Mouse (Mus musculus): ENCODE measurements around the gene Phactr3. TPM values are rescaled to one million over a fixed set of nuclear protein-coding genes. Genes with fewer than 3 reads are reported as not detected.

The Phactr3 gene
- total RNA-seq, 1 experiment: 1.1 TPM

DNA sequence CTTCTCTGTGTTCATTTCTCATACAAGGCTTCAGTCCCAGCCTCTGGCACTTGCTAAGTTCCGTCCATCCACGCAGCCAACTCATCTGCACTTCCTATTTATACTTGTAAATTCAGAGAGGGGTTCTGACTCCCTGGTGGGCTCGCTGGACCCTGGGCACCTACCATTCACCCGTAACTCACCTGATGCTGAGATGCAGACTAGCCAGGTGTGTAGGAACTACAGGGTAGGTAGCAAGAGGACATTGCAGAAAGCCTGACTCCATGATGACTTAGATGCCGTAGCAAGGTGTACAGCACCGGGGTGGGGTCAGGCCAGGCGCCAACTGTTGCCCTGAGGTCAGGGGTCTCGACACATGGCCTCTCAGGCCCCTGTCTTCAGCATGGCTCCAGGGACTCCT, 6.7 kb downstream of the Phactr3 start:
- in situ Hi-C loops (cut with MboI; ENCODE audit: low sequenced_read_pairs in 2 of 2, unreplicated experiment in 2 of 2): no loop called here
- no peak for TF ChIP-seq HCFC1 (IDR thresholded peaks at IDR 0.05; ENCODE audit: borderline replicate concordance, insufficient read depth, low read length)
- TF ChIP-seq ZNF384 (IDR thresholded peaks at IDR 0.05; ENCODE audit: low read depth, low read length): no peak
- no peak for TF ChIP-seq ZC3H11A (IDR thresholded peaks at IDR 0.05; ENCODE audit: borderline replicate concordance, low read depth, low read length)
- TF ChIP-seq MAFK (IDR thresholded peaks at IDR 0.05; ENCODE audit: insufficient read depth, low read depth, low read length): no peak
- TF ChIP-seq CHD2 (IDR thresholded peaks at IDR 0.05; ENCODE audit: low read depth, low read length): no peak
- H3K9ac ChIP-seq (ENCODE audit: insufficient read depth, low read depth, low read length, poor library complexity, severe bottlenecking): no peak overlapping the region
- no peak for DNase-seq (ENCODE audit: low read depth, low spot score)
- peaks cover 0 to 6% of the 10 kb centered on the region in 2 experiments; a peak in 2 of 4 replicates for H3K4me1 ChIP-seq (ENCODE audit: control insufficient read depth in 2 of 2, insufficient read depth in 2 of 2, low read length in 2 of 2, poor library complexity in 1 of 2)
- no peaks in the 10 kb centered on the region for H3K36me3 ChIP-seq (ENCODE audit: control insufficient read depth, insufficient read depth, low read length, poor library complexity, severe bottlenecking)
- no peak overlapping the region for H3K4me3 ChIP-seq (ENCODE audit: insufficient read depth in 1 of 2, low read depth in 1 of 2, low read length in 2 of 2, poor library complexity in 1 of 2, severe bottlenecking in 1 of 2)
- H3K9me3 ChIP-seq (ENCODE audit: control insufficient read depth, insufficient read depth, low read depth, low read length): no peaks in the 10 kb centered on the region
- H3K27ac ChIP-seq (ENCODE audit: insufficient read depth, low read depth, low read length, poor library complexity, severe bottlenecking): no peak overlapping the region

DNA sequence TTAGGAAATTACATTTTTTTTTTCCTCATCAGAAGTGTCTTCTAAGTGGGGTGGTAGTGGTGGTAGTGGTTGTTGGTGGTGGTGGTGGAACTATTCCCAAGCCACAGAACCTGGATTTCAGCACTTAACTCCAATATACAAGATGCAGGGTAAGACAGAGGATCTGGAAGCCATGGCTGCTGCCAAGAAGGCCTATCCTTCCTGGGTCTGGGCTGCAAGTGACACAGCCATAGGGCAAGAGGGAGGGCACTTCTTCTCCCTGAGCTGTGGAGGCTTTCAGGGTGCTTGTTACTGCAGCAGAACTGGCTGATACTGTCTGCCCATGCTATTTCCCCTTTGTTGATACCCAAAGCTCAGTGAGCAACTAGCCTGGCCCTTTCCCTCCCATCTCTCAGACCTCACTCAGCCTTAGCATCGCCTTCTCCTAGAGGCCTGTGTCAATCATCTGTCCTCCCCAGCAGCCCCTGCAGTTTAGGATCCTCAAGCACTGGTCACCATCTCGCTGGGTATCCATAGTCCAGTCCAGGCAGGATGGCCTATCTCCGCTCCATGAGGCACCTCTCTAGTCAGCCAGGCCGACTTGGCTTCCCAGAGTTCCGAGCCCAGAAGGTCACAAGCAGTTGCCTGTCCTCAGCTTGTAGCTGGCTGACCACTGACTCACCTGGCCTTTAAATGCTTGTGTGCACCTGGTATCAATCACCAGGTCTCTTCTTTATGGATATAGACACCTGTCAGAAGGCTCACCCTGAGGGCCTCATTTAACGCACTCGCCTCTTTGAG, 7.5 kb downstream of the Phactr3 start:
- no peak for DNase-seq (ENCODE audit: low read depth, low spot score)
- no peak for TF ChIP-seq CHD2 (IDR thresholded peaks at IDR 0.05; ENCODE audit: low read depth, low read length)
- no peak for TF ChIP-seq ZC3H11A (IDR thresholded peaks at IDR 0.05; ENCODE audit: borderline replicate concordance, low read depth, low read length)
- TF ChIP-seq HCFC1 (IDR thresholded peaks at IDR 0.05; ENCODE audit: borderline replicate concordance, insufficient read depth, low read length): no peak
- TF ChIP-seq ZNF384 (IDR thresholded peaks at IDR 0.05; ENCODE audit: low read depth, low read length): no peak
- no peak for TF ChIP-seq MAFK (IDR thresholded peaks at IDR 0.05; ENCODE audit: insufficient read depth, low read depth, low read length)

DNA sequence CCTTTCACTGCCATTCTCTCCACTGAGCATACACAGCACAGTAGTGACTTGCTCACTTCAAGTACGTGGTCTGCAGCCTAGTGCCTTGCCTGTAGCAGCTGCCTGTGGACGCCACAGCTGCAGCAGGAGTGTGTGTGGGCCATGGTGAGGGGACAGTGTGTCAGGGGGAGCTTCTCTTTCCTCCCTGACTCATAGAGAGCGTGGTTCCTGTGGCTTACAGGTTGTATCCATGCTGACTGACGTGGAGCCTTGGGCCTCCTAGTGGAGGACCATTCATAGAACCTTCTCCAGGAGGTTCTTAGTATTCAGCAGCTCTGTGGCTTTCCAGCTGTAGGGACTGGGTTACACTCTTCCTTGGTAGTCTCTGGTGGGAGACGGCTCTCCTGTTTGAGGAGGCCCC, 9.8 kb downstream of the Phactr3 start:
- in situ Hi-C loops (cut with MboI; ENCODE audit: low sequenced_read_pairs in 2 of 2, unreplicated experiment in 2 of 2): no loop called here
- TF ChIP-seq MAFK (IDR thresholded peaks at IDR 0.05; ENCODE audit: insufficient read depth, low read depth, low read length): no peak
- TF ChIP-seq HCFC1 (IDR thresholded peaks at IDR 0.05; ENCODE audit: borderline replicate concordance, insufficient read depth, low read length): no peak
- no peak for TF ChIP-seq ZC3H11A (IDR thresholded peaks at IDR 0.05; ENCODE audit: borderline replicate concordance, low read depth, low read length)
- TF ChIP-seq ZNF384 (IDR thresholded peaks at IDR 0.05; ENCODE audit: low read depth, low read length): no peak
- TF ChIP-seq CHD2 (IDR thresholded peaks at IDR 0.05; ENCODE audit: low read depth, low read length): no peak
- Histone ChIP-seq H3K9ac (ENCODE audit: insufficient read depth, low read depth, low read length, poor library complexity, severe bottlenecking) (no peak overlapping the region), H3K27ac (ENCODE audit: insufficient read depth, low read depth, low read length, poor library complexity, severe bottlenecking) (no peak overlapping the region), H3K4me1 (ENCODE audit: control insufficient read depth in 2 of 2, insufficient read depth in 2 of 2, low read length in 2 of 2, poor library complexity in 1 of 2) (peaks cover 0 to 3% of the 10 kb centered on the region in 2 experiments; a peak in 2 of 4 replicates), H3K9me3 (ENCODE audit: control insufficient read depth, insufficient read depth, low read depth, low read length) (no peaks in the 10 kb centered on the region), H3K4me3 (ENCODE audit: insufficient read depth in 1 of 2, low read depth in 1 of 2, low read length in 2 of 2, poor library complexity in 1 of 2, severe bottlenecking in 1 of 2) (no peak overlapping the region), H3K36me3 (ENCODE audit: control insufficient read depth, insufficient read depth, low read length, poor library complexity, severe bottlenecking) (no peaks in the 10 kb centered on the region)
- DNase-seq (ENCODE audit: low read depth, low spot score): no peak

More for the DNA sequence above, 7.5 kb downstream of the Phactr3 start:
- in situ Hi-C loops (cut with MboI; ENCODE audit: low sequenced_read_pairs in 2 of 2, unreplicated experiment in 2 of 2): no loop called here
- no peak overlapping the region for H3K9ac ChIP-seq (ENCODE audit: insufficient read depth, low read depth, low read length, poor library complexity, severe bottlenecking)
- no peaks in the 10 kb centered on the region for H3K9me3 ChIP-seq (ENCODE audit: control insufficient read depth, insufficient read depth, low read depth, low read length)
- H3K4me1 ChIP-seq (ENCODE audit: control insufficient read depth in 2 of 2, insufficient read depth in 2 of 2, low read length in 2 of 2, poor library complexity in 1 of 2): peaks cover 0 to 6% of the 10 kb centered on the region in 2 experiments; a peak in 2 of 4 replicates
- no peak overlapping the region for H3K27ac ChIP-seq (ENCODE audit: insufficient read depth, low read depth, low read length, poor library complexity, severe bottlenecking)
- H3K36me3 ChIP-seq (ENCODE audit: control insufficient read depth, insufficient read depth, low read length, poor library complexity, severe bottlenecking): no peaks in the 10 kb centered on the region
- H3K4me3 ChIP-seq (ENCODE audit: insufficient read depth in 1 of 2, low read depth in 1 of 2, low read length in 2 of 2, poor library complexity in 1 of 2, severe bottlenecking in 1 of 2): no peak overlapping the region

DNA sequence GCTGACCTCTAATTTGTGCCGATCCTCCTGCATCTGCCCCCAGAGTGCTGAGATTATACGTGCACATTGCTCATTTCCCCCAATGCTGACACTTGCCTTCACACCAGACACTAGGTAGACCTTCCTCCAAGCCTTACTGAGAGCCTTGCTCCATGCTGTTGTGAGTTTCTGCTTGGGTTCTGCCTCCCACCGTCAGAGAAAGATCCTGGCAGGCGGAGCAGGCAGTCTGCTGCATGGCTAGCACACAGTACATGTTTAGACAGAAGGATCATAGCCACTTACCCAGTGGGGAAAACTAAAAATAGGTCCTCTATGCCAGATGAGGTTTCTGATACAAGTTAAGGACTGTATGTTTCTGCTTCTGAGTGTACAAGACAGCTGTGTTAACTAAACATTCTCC, 10.4 kb downstream of the Phactr3 start:
- Histone ChIP-seq H3K4me1 (ENCODE audit: control insufficient read depth in 2 of 2, insufficient read depth in 2 of 2, low read length in 2 of 2, poor library complexity in 1 of 2) (no peaks in the 10 kb centered on the region; a peak in 1 of 4 replicates), H3K9ac (ENCODE audit: insufficient read depth, low read depth, low read length, poor library complexity, severe bottlenecking) (no peak overlapping the region), H3K36me3 (ENCODE audit: control insufficient read depth, insufficient read depth, low read length, poor library complexity, severe bottlenecking) (no peaks in the 10 kb centered on the region), H3K27ac (ENCODE audit: insufficient read depth, low read depth, low read length, poor library complexity, severe bottlenecking) (no peak overlapping the region), H3K9me3 (ENCODE audit: control insufficient read depth, insufficient read depth, low read depth, low read length) (no peaks in the 10 kb centered on the region), H3K4me3 (ENCODE audit: insufficient read depth in 1 of 2, low read depth in 1 of 2, low read length in 2 of 2, poor library complexity in 1 of 2, severe bottlenecking in 1 of 2) (no peak overlapping the region)
- TF ChIP-seq ZNF384 (IDR thresholded peaks at IDR 0.05; ENCODE audit: low read depth, low read length) (no peak), ZC3H11A (IDR thresholded peaks at IDR 0.05; ENCODE audit: borderline replicate concordance, low read depth, low read length) (no peak), CHD2 (IDR thresholded peaks at IDR 0.05; ENCODE audit: low read depth, low read length) (no peak)
- in situ Hi-C loops (cut with MboI; ENCODE audit: low sequenced_read_pairs in 2 of 2, unreplicated experiment in 2 of 2): no loop called here
- DNase-seq (ENCODE audit: low read depth, low spot score): no peak

All from ES-E14 (cell line).